Comparison of ENCODE assay signal across 9 mouse cellular contexts in genomic region chrX:95359053-95359452, GRCm38 (mm10).
DNase-seq lines count a peak whose midpoint lies in the region; ATAC-seq and TF ChIP-seq lines count a peak whose summit lies in the region.
"Had no signal": no experiment of that assay in that cellular context is flagged by ENCODE, and none has a peak within 500 bp of the region (broad histone marks: within the 10 kb centered on the region; RNA-seq: fewer than 3 reads in every experiment).

No protein-coding gene starts in this region.

- H3K27ac ChIP-seq in intestine, embryonic 14.5 days (ENCODE audit: low read depth), result no peak overlapping the region
- no peak overlapping the region for H3K27ac ChIP-seq in intestine, embryonic 16.5 days (ENCODE audit: low read length)
- H3K27ac ChIP-seq in thymus, adult 2 months (ENCODE audit: control insufficient read depth, insufficient read depth, low read length), result no peak overlapping the region

- no peak for TF ChIP-seq POLR2A in thymus, adult 2 months (IDR thresholded peaks at IDR 0.05; ENCODE audit: control insufficient read depth, extremely low read depth, insufficient read depth, low read length, poor library complexity)

- DNase-seq in intestine, embryonic 14.5 days (ENCODE audit: low spot score), result peak; percentile 51
- DNase-seq in A20 (ENCODE audit: low read depth, low spot score) (peak; percentile 10), NIH3T3 (ENCODE audit: low read depth) (peak; percentile 39)
- peak; percentile 3 to 7 for DNase-seq in frontal cortex, postnatal 25 days (ENCODE audit: low spot score in 2 of 2)
- peak; percentile 2 for DNase-seq in mesoderm, embryonic 11.5 days (ENCODE audit: low read depth, low spot score)
- DNase-seq in thymus, adult 2 months, result no peak

- H3K4me3 ChIP-seq in intestine, embryonic 14.5 days (ENCODE audit: low read depth, low read length), result no peak overlapping the region
- no peak overlapping the region for H3K4me3 ChIP-seq in intestine, embryonic 16.5 days (ENCODE audit: low read length)
- H3K4me3 ChIP-seq in thymus, adult 2 months (ENCODE audit: control insufficient read depth, insufficient read depth, low read length), result no peak overlapping the region
- H3K4me3 ChIP-seq: myocyte had no signal

- no peaks in the 10 kb centered on the region for H3K9me3 ChIP-seq in intestine, embryonic 14.5 days (ENCODE audit: control insufficient read depth, low read length)
- H3K9me3 ChIP-seq in intestine, embryonic 16.5 days (ENCODE audit: control insufficient read depth, low read length), result no peaks in the 10 kb centered on the region

- TF ChIP-seq CTCF in thymus, adult 2 months (IDR thresholded peaks at IDR 0.05; ENCODE audit: borderline replicate concordance, control insufficient read depth, extremely low read depth, insufficient read depth, low read length, poor library complexity), result no peak

- no peaks in the 10 kb centered on the region for H3K36me3 ChIP-seq in intestine, embryonic 14.5 days (ENCODE audit: control insufficient read depth, insufficient read depth, low read length)
- no peaks in the 10 kb centered on the region for H3K36me3 ChIP-seq in intestine, embryonic 16.5 days (ENCODE audit: control insufficient read depth, insufficient read depth, low read length)
- H3K36me3 ChIP-seq in thymus, adult 2 months (ENCODE audit: control insufficient read depth, insufficient read depth, low read length), result no peaks in the 10 kb centered on the region

- H3K4me1 ChIP-seq in intestine, embryonic 14.5 days (replicated peaks; ENCODE audit: control insufficient read depth, insufficient read depth, low read length), result no peaks in the 10 kb centered on the region
- H3K4me1 ChIP-seq in intestine, embryonic 16.5 days (ENCODE audit: control insufficient read depth, insufficient read depth, low read length), result no peaks in the 10 kb centered on the region
- H3K4me1 ChIP-seq in thymus, adult 2 months (replicated peaks; ENCODE audit: control insufficient read depth, insufficient read depth, low read length), result no peaks in the 10 kb centered on the region

- no peaks in the 10 kb centered on the region for H3K27me3 ChIP-seq in intestine, embryonic 14.5 days (replicated peaks; ENCODE audit: control insufficient read depth, insufficient read depth, low read length)
- no peaks in the 10 kb centered on the region for H3K27me3 ChIP-seq in intestine, embryonic 16.5 days (replicated peaks; ENCODE audit: control insufficient read depth, insufficient read depth, low read length)
- no peaks in the 10 kb centered on the region for H3K27me3 ChIP-seq in thymus, adult 2 months (ENCODE audit: control insufficient read depth, insufficient read depth, low read length)

- H3K4me2 ChIP-seq in intestine, embryonic 14.5 days (ENCODE audit: low read length), result no peak overlapping the region
- H3K4me2 ChIP-seq in intestine, embryonic 16.5 days (ENCODE audit: low read depth, low read length), result no peak overlapping the region

- no peak overlapping the region for H3K9ac ChIP-seq in intestine, embryonic 14.5 days (ENCODE audit: low read length)
- no peak overlapping the region for H3K9ac ChIP-seq in intestine, embryonic 16.5 days (ENCODE audit: low read depth, low read length)

- ATAC-seq in intestine, embryonic 14.5 days (replicated peaks; ENCODE audit: low FRiP score, low TSS enrichment, low read depth), result no peak
- no peak for ATAC-seq in intestine, embryonic 16.5 days
- no peak for ATAC-seq in CD4-positive, CD25-positive, alpha-beta regulatory T cell, adult 4 months

- 19% methylated on average over 3 of the region's 3 CpGs for WGBS in intestine, embryonic 14.5 days
- whole genome bisulfite sequencing in intestine, embryonic 16.5 days, result 24% methylated on average over 3 of the region's 3 CpGs
- 22% methylated on average over 3 of the region's 3 CpGs for WGBS in thymus, adult 2 months
